Mouse (Mus musculus) brain, adult 2 months (tissue): ENCODE results near the gene Kcnj14.

ENCODE experiments used
- DNase-seq: peaks from one replicate; pipeline ENCODE4 v3.0.0; 2011; ENCODE audit warnings: low read depth, low spot score

The Kcnj14 gene

DNA sequence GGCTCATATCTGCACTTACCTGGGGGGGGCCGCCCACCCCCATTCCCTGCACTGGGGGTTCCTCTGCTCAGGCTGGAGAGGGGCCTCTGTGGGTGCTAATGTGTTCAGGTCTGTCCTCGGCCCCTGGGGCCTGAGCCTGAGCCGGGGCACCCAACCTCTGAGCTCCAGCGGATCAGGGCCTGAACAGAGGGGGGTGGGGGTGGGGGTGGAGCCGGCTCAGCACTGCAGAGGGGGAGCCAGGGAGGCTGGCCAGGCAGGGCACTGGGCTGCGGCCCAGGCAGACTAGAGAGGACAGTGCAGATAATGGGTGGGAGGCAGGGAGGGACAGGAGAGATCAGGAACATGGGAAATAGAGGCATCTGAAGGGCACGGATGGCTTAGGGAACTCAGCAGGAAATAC is at the start of gene Kcnj14:
Gene Kcnj14, minus strand, starts transcription at position 185 of the 400 bp plus-strand sequence.
- no peak for DNase-seq

DNA sequence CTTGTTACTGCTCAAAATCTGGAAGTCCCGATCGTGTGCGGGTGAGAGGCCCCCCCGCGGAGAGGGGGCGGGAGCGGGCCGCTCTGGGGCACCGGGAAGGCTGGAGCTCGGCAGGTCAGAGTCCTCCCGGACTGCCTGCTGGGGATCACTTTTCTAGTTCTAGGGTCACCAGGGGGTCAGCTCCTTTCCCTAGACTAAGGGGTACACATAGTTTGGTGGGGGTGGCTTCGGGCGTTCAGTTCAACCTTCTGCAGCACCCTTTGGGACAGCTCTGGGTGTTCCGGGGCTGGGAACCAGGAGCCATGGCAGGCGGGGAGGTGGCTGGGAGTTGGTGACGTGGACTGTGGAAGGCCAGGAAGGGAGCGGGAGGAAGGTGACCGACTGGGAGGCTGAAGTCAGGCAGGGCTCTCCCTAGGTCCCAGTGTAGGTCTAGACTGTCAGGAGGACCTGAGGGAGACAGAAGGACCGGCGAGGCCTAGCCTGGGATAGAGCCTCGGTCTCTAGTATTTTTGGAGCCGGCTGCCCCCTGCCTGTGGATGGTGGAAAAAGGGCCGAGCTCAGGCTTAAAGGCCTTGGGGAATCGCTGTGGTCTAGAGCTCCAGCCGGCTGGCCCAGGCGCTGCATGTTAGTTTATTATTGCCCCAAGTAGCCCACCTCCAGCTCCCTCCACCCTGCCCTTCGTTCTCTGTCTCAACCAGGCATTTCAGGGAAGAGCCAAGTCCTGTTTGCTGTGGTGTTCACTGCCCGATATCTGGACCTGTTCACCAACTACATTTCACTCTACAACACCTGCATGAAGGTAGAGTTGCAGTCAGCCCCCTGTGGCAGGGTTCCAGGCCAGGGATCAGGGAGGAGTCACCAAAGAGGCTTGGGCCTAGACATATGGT is 48.7 kb upstream of the Kcnj14 start:
- peak; percentile 56 for DNase-seq

DNA sequence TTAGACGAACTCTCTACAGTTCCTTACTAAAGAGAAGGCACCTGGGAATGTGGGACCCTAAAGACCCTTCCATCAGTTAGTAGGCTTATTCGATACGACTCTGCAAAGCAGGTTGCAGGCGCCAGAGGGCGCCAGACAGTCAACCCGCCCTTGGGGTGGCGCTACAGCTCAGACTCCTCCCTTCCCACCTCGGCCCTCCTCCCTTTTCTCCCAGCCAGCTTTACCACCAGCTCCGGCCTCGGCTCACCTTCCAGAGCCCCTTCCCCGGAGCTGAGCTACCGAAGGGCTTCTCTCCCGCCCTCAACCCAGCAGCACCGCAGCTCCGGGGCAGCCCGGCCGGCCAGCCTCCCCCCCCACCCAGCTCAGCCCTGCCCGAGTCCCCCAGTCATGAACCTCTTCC is 48.0 kb upstream of the Kcnj14 start, which contains the start of gene Kdelr1:
Gene Kdelr1, plus strand, starts transcription at position 149 of the 400 bp plus-strand sequence.
- DNase-seq = peak; percentile 95

DNA sequence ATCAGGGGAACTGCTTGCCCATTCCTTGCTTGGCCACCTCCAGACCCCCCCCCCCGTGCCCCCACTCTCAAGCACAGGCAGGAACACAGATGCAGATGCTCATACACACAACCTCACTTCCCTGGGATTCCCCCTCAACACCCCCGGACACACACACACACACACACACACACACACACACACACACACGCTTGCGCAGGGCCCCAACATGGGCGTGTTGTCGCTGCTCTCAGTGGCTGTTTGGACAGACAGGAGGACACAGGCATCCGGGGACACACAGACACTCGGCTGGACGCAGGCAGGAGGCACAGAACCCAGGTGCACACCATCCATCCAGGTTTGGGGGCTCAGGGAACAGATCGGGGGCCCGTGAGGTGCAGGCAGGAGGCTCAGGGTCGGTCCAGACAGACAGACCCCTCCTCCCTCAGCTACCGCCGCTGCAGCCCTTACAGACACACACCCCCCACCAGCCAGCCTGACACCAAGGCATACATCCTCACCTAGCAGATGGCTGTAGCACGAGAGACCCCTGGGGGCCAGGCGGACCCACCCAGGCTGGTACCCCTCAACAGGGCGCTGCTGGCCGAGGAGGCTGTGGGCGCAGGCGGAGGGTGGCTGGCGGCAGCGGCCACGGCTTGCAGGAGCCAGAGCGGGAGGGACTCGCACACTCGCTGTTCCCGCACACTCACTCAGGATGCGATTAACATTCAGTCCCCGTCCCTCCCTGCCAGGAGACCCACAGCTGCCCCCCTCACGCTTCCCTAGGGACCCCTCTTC is 45.9 kb upstream of the Kcnj14 start:
- DNase-seq = peak; percentile 23

DNA sequence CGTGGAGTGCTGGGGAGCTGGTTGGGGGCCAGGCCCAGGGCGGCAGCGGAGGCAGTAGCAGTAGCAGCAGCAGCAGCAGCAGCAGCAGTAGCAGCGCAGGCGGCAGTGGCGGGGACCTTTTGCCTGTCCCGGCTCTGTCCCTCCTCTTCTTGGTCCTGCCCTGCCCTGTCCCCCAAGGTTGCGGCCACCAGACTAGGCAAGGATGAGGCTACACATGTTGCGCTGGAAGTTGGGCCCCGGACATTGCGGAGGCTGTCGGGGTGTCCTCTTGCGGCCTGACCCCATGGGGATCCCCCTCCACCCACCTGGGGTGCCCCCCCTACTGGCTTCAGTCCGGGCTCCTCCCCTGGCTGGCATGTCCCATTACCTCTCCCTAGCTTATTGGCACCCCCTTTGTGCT is 45.2 kb upstream of the Kcnj14 start:
- peak; percentile 36 for DNase-seq

DNA sequence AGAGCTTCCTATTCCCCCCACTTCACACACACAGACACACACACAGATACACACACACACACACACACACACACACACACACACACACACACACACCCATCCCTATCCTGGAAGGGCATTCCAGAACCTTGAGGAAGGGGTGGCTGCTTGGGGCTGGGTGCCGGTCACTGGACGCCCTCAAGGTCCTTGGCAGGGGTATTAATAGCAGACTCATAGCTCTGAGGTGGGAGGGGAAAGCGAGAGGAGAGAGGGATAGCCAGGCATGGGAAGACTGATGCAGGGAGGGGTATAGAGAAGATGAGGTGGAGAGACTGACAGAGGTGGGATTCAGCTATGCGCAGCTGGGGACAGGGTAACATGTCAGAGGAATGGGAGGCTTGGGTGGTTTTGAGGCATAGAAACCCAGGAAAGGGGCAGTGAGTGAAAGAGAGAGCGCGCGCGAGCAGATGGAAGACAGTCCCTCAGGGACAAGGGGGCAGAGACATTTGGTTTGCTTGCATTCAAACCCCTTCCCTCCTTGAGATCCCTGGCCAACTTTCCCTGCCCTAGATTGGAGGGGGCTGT is 44.6 kb upstream of the Kcnj14 start:
- peak; percentile 32 for DNase-seq

DNA sequence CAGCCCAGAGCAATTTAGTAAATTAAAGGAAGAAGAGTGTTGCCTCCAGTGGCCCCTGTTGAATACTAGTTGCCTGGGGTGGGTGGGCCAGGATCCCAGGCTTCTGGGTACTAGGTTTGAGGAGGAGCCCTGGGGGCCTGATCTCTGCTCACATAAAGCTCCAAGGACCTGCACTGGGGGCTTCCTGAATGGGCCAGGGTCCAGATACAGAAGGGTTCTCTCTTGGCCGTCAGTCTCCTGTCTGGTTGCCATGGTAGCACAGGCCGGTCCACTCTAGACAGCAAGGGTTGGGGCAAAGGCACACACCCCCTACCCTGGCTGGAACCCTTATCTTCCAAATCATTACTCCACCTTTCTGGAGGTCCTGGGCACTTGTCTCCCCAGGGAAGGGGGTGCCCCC is 43.3 kb upstream of the Kcnj14 start:
- DNase-seq = no peak

DNA sequence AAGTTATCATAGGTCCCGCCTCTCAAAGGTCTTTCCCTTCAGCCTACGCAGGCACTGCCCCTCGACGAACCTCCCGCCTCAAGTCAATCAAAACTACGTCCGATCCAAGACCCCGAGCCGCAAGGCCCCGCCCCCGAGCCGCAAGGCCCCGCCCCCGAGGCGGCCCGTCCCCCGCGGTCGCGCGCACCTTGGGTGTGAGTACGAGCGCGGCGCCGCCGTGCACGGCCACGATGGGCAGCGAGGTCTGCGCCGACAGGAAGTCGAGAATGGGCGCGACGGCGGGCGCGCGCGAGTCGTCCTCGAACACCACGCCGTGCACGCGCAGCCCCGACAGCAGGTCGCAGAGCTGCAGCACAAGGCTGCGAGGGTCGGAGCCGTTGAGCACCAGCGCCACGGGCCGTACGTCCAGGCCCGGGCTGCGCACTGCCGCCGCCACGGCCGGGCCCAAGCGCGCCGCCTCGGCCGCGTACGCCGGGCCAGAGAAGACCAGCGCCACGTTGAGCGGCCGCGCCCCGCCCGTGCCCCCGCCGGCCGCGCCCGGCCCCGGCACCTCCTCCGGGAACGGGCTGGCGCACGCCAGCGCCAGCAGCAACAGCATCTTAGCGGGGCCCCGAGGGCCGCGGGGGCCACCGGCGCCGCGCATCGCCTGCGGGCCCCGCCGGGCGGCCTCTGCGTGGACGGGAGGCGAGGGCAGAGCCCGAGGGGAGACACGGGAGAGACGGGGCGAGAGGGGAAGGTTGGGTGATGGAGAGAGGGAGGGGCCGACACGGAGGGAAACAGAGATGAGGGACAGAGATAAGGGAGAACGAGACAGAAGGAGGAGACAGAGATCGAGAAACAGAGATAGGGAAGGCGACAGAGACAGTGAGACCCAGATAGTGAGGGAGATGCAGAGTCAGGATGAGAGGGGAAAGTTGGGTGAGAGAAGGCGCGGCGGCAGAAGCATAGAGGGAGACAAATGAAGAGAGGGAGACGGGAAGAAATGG is 41.6 kb upstream of the Kcnj14 start:
- peak; percentile 92 for DNase-seq

DNA sequence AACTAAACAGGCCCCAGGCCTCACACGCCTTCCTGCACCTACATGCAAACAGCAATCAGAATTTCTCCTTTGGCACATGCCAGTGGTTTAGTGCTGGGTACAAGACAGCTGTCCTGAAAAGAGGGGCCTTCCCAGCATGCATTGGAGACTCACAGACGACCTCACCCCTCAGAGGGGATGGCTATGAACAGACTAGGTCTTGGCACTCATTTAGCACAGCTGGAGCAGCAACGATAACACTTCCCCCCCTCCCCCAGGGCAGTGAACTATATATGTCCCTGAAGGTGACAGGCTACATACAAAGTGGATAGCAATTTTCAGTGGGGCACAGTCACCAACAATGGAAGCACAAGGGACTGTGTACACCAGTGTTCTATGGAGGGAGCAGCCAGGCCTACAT is 39.9 kb upstream of the Kcnj14 start:
- no peak for DNase-seq

DNA sequence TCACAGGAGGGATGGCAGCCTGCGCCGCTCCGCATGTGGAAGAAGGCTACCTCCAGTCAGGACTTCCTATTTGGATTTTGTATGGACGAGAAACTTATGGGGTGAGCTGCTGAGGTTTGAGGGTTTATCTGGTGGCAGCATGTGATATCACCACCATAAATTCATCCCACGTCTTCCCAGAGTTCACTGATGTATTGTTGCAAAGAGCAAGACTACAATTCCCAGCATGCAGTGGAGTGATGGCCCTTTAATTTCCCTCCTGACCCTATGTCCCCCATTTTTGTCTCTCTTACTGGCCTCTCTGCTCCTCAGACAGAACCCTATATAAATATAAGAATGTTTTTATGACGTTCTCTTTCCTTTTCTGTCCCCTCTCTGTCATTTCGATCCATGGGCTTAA is 38.2 kb upstream of the Kcnj14 start:
- no peak for DNase-seq

DNA sequence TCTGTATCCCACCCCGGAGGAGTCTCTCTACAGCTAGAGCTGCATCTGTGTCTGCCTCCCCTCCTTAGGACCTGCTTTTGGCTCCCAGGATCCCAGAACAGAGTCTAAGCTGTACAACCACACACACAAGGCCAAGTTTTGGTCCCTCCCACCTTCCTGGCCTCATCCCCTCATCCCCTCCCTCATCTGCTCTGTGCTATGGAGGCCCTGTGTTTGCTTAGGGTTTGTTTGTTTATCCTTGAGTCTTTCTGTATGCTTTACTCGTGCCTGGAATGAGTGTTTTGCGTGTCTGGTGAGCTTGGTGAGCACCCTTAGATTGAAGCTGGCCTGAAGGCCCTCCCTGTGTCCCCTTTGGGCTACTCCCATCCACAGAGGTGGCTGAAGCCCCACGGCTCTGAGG is 34.4 kb upstream of the Kcnj14 start:
- DNase-seq = no peak

DNA sequence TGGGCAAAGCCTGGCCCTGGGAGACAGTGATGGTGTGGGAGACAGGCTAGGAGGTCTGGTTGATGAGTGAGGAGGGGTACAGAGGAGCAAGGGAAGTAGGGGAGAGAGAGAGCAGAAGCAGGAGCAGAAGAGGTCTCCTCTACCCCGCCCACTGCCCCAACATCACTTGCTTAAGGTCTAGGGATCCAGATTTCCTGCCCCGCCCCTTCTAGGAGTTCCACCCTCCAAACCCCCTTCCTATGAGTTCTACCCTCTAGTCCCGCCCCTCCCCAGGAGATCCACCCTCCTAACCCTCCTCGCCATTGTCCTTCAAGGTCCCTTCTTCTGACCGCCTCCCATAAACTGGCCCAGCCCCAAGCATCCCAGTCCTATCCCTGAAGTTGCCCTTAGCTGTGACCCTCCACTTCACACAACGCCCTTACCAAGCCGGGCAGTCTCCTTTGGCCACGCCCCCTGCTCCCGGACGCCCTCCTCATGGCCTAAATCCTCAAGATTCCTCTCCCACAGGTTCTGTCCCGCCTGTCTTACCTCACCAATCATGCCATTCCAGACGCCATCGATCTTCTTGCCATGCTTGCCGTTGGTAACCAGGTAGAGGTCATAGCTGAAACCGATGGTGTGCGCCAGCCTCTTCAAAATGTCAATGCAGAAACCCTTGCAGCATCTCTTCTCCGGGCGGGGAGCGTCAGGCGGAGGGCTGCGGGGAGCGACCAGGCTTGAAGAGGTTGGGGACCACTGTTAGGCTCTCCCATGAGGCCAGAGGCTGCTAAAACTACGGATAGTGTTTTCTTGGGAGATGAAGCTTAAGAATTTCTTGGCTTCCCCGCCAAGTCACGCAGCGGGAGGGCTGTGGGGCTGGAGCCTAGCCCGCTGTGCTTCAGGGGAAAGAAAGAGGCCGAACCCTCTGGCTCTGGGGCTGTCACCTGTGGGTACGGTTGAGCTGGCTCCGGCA is 32.6 kb upstream of the Kcnj14 start:
- peak; percentile 47 for DNase-seq

DNA sequence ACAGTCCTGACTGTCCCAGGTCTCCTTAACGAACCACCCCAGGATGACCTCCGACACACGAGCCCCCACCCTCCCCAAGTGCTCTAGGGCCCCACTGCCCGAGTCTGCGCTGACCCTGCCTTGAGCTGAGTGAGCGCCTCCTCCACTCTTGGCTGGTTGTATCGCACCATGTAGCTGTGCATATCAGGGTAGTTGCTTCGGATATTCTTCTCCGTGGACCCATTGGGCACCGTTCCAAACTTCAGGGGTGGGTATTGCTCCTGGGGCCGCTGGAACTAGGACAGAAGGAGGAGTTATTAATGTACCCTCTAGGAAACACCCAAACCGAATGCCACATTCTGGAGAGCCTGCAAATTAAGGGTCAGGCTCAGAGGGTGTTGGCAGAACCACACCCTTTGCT is 28.5 kb upstream of the Kcnj14 start:
- no peak for DNase-seq

DNA sequence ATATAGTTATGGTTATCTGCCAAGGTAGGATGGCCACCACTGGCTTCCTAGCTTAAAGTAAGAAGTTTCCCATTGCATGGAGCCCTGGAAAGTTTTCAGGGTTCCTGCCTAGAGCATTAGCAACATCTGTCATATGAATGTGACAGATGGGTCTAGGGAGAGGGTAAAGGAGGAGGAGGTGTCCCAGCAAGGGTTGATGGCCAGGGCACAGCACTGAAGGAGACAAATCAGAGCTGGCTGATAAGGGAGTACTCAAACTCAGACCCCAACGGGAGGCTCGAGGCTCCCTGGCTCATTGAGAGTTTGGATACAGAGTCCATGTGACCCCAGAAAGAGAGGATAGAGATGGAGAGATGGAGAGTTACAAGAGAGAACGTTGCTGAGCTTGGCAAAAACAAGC is 26.1 kb upstream of the Kcnj14 start:
- no peak for DNase-seq

DNA sequence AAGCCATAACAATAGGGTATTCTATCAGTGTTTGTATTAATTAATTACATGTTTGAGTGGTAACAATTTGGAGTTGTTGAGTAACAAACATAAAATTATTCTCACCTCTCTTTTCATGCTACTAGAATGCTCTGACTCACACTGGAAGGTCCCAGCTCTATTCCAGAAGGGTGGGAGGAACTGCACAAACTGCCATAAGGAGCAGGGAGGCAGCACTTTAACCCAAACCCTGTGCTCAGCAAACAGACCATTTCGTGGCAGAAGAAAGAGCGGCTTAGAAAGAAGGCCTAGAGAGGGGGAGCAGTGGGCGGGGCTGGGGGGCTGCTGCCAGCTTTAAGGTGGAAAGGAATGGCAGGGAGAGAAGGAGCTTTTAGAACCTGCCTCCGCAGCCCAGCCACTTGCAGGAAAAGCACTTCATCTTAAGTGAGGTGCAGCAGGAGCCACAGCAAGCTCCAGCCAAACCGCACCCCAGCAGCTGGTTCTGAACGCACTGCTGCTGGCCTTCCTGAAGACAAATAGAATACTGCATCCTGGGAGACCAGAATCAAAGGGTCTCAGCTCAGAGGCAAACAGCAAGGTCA is 24.0 kb upstream of the Kcnj14 start:
- peak; percentile 60 for DNase-seq

DNA sequence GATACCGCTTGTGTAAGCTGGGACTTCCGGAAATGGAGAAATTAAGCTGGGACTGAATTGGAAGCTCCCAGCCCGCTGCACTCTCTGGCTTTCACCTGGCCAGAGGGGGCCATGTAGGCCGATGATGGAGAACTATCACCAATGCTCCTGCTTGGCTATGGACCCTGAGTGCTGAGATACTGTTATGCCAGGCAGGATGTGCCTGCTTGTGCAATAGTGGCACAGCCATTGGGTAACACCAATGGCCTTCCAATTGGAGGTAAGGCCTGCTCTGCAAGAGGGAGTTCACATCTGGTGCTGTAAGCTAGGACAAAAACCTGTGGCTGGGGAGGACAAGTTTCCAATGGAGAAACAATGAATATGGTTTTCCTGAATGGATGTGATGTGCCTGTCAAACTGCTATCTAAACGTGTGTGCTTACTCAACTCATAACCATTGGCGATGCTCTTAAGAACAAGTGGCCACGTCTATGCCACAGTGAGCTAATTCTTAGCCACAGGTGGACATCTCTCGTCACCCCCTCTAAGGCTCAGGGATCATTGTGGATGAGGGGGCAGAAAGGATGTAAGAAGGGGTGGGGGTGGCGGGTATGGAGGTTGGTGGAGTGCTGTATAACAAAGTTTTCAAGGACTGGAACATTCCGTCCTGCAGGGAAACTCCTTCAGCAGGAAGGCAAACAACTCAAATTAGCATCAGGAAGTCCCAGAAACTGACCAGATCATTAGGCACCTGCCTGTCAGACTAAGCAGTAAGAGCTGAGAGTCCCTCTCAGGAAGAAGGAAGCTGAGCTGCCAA is 18.6 kb upstream of the Kcnj14 start:
- no peak for DNase-seq

DNA sequence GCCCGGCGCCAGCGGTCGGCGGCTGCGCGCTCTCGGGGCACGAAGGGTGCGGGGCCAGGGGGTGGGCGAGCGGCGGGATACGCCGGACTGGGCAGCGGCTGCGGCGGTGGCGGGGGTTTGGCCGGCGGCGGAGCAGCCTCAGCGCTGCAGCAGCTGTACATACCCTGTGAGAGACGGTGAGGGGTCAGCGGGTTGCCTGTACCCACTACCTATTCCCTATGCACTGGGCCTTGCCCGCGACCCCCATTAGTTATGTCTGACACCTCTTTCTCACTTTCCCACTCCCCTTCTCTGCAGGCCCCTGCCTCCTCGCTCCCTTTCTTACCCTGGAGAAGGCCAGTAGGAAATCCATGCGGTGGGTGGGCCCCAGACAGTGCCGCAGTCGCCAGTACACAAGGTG is 9.3 kb upstream of the Kcnj14 start:
- no peak for DNase-seq

DNA sequence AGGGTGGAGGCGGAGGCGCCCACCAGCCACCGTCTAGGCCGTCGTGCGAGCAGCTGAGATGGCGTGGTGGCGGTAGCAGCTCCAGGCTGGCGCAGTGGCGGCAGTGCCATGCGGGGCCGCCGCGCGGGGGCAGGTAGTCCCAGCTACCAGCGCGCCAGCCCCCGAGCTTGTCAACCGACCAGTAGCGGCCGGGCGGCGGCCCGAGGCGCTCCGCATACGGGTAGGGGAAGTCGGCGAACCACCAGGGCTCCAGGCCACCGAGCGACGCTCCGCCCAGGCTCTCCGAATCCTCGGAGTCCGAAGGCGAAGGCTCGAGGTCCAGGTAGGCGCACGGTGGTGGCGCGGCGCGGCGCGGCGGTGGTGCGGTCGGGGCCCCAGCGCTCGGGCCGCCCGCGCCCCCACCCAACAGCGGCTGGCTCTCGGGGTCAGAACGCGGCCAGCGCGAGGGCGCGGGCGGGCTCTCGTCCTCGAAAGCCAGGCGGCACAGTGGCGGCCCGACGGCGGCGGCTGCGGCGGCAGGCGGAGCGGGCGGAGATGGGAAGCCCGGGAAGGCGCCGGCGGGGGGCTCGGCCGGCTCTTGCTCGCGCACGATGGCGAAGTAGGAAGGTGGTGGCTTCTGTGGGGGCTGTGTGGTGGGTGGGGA is 8.7 kb upstream of the Kcnj14 start:
- DNase-seq = no peak
